Mouse (Mus musculus) brown adipose tissue, adult 24 weeks (tissue): ENCODE measurements at regions not wholly inside any gene's neighbourhood (a gene's known extent, or its start where the extent isn't known, plus 50 kb on each side); places are given as distances from the start of the nearest gene placed in this dataset.
A peak's percentile ranks its signal among the peaks of the same experiment; 100 is the strongest.

Experiments used
- H3K27ac ChIP-seq: fragments of 200-500 bp; replicated peaks from 2 replicates; pipeline ENCODE4 v1.5.1; 2012; ENCODE audit warnings: low read depth, mild to moderate bottlenecking, low read length
- H3K4me1 ChIP-seq: fragments of 200-500 bp; 2 replicates; pipeline ENCODE4 v1.6.1; 2012; ENCODE audit warnings: low read length, mixed read lengths; ENCODE audit not compliant: control insufficient read depth, insufficient read depth, insufficient read length
- H3K4me3 ChIP-seq: fragments of 200-500 bp; 2 replicates; pipeline ENCODE4 v1.5.1; 2012; ENCODE audit warnings: low read depth, mild to moderate bottlenecking, low read length, moderate library complexity; ENCODE audit not compliant: insufficient read depth

DNA sequence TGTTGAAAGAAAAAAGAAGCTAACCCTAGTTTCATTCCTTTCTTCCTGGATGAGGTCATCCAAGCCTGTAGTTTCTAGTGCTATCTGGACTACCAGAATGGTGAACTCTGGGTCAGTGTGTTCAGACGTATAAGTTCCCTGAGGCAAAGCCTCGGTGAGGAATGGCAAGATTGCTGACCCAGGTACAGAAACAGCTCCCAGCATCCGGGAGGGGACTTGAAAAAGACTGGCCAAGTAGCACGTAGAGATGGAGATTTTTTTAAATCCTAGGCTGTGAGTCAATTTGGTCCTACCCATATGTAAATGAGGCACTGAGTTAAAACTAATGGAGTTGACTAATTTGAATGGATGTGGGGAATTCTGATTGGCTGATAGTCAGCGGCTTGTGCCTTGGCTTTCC, 55.0 kb upstream of the Gm11084 start:
- 0 out of 2 replicates have a peak, but pooled peaks cover 3% of the 10 kb centered on the region for H3K4me1 ChIP-seq
- H3K4me3 ChIP-seq, result no peak overlapping the region
- no peak overlapping the region; the same call in 1 of the 2 replicates for H3K27ac ChIP-seq

GRCm38 (mm10) chr2:73040031-73040430, 53.5 kb upstream of the Gm11084 start:
- H3K4me3 ChIP-seq, result no peak overlapping the region

DNA sequence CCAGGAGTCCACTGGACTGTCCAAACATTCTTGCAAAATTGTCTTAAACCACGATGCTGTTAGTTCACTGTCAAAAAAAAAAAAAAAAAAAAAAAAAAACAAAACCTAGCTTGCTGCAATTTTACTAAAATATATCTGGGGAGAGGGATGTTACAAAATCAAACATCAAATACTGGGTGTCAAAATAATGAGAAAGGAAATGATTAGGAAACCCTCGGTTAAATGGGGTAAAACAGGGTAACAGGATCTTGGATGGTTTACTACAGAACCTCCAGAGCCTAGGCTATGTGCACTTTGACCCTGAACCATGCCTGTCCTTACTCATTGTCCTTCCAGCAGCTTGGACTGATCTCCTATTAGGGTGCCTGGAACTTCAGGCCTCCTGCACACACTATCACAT, 52.8 kb upstream of the Gm11084 start:
- no peak overlapping the region for H3K4me3 ChIP-seq
- H3K4me1 ChIP-seq, result 0 out of 2 replicates have a peak, but pooled peaks cover 3% of the 10 kb centered on the region
- no peak overlapping the region for H3K27ac ChIP-seq

More at GRCm38 (mm10) chr2:73040031-73040430, 53.5 kb upstream of the Gm11084 start:
- 0 out of 2 replicates have a peak, but pooled peaks cover 3% of the 10 kb centered on the region for H3K4me1 ChIP-seq
- H3K27ac ChIP-seq, result 0 out of 2 replicates have a peak overlapping the region, but pooled peaks have one; percentile 1

DNA sequence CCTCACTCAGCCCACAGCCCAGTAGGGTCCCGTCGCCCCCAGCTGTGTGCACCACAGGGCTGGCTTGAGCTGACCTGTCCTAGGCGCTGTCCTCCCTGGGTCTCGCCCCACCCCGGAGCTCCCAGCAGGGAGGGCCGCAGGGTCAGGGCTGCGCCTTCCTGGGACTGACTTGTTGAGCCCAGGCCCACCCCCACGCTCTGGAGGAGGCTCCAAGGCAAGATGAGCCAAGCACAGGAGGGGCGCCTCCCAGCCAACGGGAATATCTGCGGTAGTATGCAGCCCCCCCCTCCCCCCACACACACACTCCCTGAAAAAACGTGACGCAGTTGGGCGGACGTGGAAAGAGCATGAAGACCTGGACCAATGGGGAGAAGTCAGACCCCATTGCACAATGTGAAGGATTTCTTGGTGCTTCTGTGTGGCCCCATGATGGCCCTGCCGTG, 51.8 kb upstream of the Gm11084 start:
- Histone ChIP-seq H3K27ac (0 out of 2 replicates have a peak overlapping the region, but pooled peaks have one; percentile 41), H3K4me3 (no peak overlapping the region)

DNA sequence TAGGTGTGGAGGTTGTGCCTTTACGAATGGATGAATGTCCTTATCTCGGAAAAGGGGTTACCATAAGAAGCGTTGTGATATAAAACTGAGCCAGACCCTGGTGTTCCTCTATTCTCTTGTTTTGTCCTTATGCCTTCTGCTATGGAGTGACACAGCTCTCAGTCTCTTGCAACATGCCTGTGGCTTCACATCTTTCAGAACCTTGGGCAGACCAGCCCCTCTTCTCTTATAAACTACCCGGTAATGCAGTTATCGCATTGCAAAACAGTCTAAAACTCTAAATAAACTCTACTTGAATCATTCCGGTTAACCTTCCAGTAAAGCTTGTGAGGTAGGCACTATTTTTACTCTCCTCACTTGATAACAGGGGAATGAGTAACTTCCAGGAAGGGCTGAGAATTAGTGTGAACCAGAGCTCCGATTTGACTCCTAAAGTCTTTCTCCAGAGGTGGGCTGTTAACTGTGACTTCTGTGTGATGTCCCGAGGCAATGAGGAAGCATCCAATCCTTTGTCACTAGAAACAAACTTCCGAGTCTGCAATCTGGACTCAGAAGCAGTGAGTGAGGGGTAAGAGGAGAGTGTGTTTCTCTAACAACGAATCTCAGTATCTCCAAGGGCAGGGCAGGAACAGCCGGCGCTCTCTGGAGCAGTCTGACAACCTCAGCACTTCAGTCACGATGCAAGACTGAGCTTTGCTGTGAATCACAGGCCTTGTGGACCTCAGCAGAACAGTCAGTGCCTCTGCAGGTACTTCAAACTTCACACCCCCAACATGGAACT, 50.9 kb upstream of the Gm11084 start:
- peak overlapping the region; percentile 41; the same call in 1 of the 2 replicates for H3K27ac ChIP-seq
- H3K4me3 ChIP-seq, result no peak overlapping the region
- H3K4me1 ChIP-seq, result 0 out of 2 replicates have a peak, but pooled peaks cover 3% of the 10 kb centered on the region

More for the DNA sequence above, 51.8 kb upstream of the Gm11084 start:
- 0 out of 2 replicates have a peak, but pooled peaks cover 3% of the 10 kb centered on the region for H3K4me1 ChIP-seq
